Mouse (Mus musculus): ENCODE results near the gene Tll1.

DNA sequence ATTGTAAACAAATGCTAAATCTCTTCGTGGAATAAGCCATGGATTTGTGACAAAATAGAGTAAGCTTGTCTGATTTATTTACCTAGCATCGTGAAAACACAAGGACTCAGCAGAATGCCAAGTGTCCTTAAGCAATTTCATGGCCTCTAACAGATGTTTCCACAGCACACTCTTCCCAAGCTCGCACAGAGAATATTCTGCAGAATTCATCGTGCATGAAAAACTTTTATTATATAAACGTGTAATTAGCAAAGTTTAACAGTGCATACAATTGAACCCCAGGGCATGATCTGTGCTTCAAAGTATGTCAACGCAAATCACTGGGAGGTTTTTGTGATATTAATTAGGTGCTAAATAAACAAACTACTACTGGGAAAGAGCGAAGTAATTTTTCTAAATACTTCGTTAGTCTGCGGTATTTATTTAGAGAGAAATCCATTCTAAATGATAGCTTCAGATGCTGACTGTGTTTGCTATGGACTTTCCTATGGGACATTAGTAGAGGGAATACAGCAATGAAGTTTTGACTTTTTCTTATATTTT lies 158.0 kb downstream of the Tll1 start:
- TF ChIP-seq E2F4 (IDR thresholded peaks at IDR 0.05; ENCODE audit: insufficient read depth) = no peak
- TF ChIP-seq POLR2A (IDR thresholded peaks at IDR 0.05; ENCODE audit: insufficient read length, low read depth) = no peak
- TF ChIP-seq MYOG (IDR thresholded peaks at IDR 0.05; ENCODE audit: control insufficient read depth in 1 of 3, insufficient read depth in 1 of 3, insufficient read length in 2 of 3, low read depth in 2 of 3) = no peak
- TF ChIP-seq USF1 (IDR thresholded peaks at IDR 0.05; ENCODE audit: low read depth) = no peak

All from myocyte (in vitro differentiated cells).